Mouse (Mus musculus): ENCODE results near the gene Sgsm1. TPM values are rescaled to one million over a fixed set of nuclear protein-coding genes. Genes with fewer than 3 reads are reported as not detected.

Gene Sgsm1
- polyA plus RNA-seq, 1 experiment = 6.7 TPM

DNA sequence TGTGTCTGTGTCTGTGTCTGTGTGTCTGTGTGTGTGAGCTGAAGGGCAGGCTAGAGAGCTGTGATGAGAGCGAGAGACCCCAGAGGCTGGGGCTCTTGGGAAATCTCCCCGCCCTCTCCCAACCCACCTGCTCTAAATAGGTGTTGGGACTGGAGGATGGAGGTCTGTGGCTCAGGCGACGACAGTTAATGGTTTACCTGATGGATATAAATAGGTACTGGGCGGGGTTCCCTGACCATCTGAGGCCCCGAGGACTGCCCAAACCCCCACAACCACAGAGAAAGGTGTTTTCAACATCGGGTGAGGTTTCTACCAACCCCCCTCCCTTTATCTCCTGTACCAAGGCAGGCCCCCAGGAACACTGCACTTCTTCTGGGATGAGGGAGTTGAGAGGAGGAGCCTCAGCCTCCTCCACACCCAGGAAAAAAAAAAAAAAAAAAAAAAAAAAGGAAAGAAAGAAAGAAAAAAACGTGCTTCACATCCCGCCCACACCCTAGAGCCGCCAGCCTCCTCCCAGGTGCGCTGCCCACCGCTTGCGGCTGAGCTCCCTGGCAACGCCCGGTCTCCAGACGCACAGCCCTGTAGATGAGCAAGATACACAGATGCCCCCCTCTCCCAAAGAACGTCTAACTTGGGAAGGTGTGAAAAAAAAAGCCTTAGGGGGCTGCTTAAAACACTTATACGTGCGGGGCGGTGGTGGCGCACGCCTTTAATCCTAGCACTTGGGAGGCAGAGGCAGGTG is 10.3 kb downstream of the Sgsm1 start:
- Histone ChIP-seq H3K4me1 (ENCODE audit: control insufficient read depth, insufficient read depth, low read length) (no peaks in the 10 kb centered on the region), H3K4me3 (replicated peaks; ENCODE audit: extremely low read depth, low read depth, low read length) (no peak overlapping the region)
- TF ChIP-seq POLR2A (IDR thresholded peaks at IDR 0.05; ENCODE audit: borderline replicate concordance, extremely low read depth, low read depth, low read length) (no peak), CTCF (IDR thresholded peaks at IDR 0.05; ENCODE audit: insufficient read depth, low read length) (no peak)
- 62% methylated on average over 22 of the region's 22 CpGs for WGBS
- no peak for DNase-seq

DNA sequence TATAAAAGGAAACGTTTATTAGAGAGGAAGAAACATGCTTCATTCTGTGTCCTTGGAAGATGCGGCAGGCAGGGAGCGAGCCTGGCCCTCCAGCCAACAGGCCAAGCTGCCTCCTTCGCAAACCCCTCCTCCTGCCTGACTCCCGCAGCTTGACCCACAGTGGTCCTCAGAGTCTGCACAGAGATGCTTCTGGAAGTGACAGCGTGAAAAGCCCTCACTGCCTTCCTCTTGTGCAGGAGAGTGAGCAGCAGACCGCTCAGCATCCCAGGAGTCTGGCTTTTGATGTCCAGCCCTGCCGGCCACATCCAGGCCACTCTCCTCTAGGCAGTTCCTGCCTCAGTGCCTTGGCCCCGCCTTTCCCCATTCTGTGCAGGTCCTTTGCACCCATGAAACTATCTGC is 11.2 kb downstream of the Sgsm1 start:
- no peak for DNase-seq
- Histone ChIP-seq H3K4me3 (replicated peaks; ENCODE audit: extremely low read depth, low read depth, low read length) (no peak overlapping the region), H3K4me1 (ENCODE audit: control insufficient read depth, insufficient read depth, low read length) (no peaks in the 10 kb centered on the region)
- WGBS = 47% methylated on average over 9 of the region's 9 CpGs
- TF ChIP-seq CTCF (IDR thresholded peaks at IDR 0.05; ENCODE audit: insufficient read depth, low read length) (no peak), POLR2A (IDR thresholded peaks at IDR 0.05; ENCODE audit: borderline replicate concordance, extremely low read depth, low read depth, low read length) (no peak)

DNA sequence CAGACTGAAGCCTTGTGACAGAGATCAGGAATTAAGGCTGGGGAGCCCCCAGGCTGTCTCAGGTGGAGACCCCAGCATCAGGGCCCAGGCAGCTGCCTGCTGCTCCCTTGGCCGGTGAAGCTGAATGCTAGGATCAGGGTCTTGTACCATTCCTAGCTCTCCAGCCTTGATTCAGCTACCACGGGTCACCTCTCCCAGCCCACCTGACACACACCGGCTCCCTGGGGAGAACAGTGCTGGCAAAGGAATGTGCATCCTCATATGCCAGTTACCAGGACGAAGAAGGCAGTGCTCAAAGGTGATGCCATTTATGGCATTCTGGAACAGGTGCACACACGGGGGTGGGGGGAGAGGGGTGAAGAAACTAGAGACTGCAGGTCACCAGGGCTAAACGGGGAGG is 11.8 kb downstream of the Sgsm1 start:
- DNase-seq = no peak
- Histone ChIP-seq H3K4me1 (ENCODE audit: control insufficient read depth, insufficient read depth, low read length) (no peaks in the 10 kb centered on the region), H3K4me3 (replicated peaks; ENCODE audit: extremely low read depth, low read depth, low read length) (no peak overlapping the region)
- no peak for TF ChIP-seq POLR2A (IDR thresholded peaks at IDR 0.05; ENCODE audit: borderline replicate concordance, extremely low read depth, low read depth, low read length)
- no peak for TF ChIP-seq CTCF (IDR thresholded peaks at IDR 0.05; ENCODE audit: insufficient read depth, low read length)
- 67% methylated on average over 6 of the region's 6 CpGs for WGBS

DNA sequence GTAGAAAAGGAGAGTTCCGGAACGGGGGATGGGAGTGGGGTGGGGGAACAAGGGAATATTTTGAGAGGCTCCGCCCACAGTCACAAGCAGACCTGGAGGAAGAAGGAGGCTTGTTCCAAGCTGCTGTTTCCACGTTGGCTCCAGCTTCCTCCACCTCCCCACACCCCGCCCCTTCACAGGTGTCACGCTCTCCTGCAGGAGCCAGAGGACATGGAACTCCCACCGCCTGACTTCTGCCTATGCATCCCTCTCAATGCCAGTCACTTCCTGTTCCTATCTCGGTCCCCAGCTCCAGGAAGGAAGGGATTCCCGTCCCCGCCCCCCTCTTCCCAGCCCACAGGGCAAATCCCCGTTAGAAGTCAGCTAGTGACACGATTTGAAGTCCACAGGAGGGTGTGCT is 12.5 kb downstream of the Sgsm1 start:
- WGBS = 19% methylated on average over 12 of the region's 12 CpGs
- no peak for DNase-seq
- Histone ChIP-seq H3K4me3 (replicated peaks; ENCODE audit: extremely low read depth, low read depth, low read length) (no peak overlapping the region), H3K4me1 (ENCODE audit: control insufficient read depth, insufficient read depth, low read length) (no peaks in the 10 kb centered on the region)
- TF ChIP-seq POLR2A (IDR thresholded peaks at IDR 0.05; ENCODE audit: borderline replicate concordance, extremely low read depth, low read depth, low read length) (no peak), CTCF (IDR thresholded peaks at IDR 0.05; ENCODE audit: insufficient read depth, low read length) (no peak)

DNA sequence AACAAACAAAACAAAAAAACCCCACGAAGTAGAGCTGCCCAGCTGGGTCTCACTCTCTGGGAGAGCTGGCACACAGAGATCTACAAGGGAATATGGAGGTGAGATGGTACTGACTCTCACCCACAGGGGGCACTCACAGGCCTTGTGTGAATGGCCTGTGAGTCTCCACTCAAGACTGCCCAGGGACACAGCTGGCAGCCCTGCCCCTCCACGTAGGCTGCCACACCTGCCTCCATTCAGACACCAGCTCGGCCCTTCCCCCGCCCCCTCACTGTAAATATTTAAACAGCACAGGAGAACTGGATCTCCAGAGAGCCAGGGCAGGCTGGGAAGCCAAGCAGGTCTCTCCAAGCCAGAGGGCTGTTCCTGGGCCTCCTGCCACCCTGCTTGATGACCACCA is 14.8 kb downstream of the Sgsm1 start:
- DNase-seq = peak; percentile 59
- Histone ChIP-seq H3K4me1 (ENCODE audit: control insufficient read depth, insufficient read depth, low read length) (no peaks in the 10 kb centered on the region), H3K4me3 (replicated peaks; ENCODE audit: extremely low read depth, low read depth, low read length) (no peak overlapping the region)
- no peak for TF ChIP-seq POLR2A (IDR thresholded peaks at IDR 0.05; ENCODE audit: borderline replicate concordance, extremely low read depth, low read depth, low read length)
- peak; percentile 53 for TF ChIP-seq CTCF (IDR thresholded peaks at IDR 0.05; ENCODE audit: insufficient read depth, low read length)
- 12% methylated on average over 4 of the region's 4 CpGs for WGBS

DNA sequence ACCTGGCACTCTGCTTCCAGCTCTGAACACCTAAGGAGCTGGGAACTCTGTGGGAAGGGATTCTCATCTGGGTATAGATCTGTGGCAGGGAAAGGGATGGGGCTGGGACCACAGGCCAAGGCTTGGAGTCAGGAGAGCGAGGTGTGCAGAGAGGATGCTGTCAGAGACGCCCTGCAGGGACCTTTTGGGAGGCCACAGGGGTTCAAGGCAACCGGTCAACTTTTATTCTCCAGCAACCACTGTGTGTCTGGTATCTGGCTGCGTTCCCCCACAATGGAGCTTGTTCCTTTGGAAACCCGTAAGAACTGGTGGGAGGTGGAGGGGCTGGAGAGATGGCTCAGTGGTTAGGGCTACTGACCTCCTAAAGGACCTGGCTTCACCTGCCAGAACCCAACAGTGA is 16.0 kb downstream of the Sgsm1 start:
- WGBS = 89% methylated on average over 5 of the region's 5 CpGs
- H3K4me1 ChIP-seq (ENCODE audit: control insufficient read depth, insufficient read depth, low read length) = no peaks in the 10 kb centered on the region
- H3K4me3 ChIP-seq (replicated peaks; ENCODE audit: extremely low read depth, low read depth, low read length) = no peak overlapping the region
- TF ChIP-seq CTCF (IDR thresholded peaks at IDR 0.05; ENCODE audit: insufficient read depth, low read length) (no peak), POLR2A (IDR thresholded peaks at IDR 0.05; ENCODE audit: borderline replicate concordance, extremely low read depth, low read depth, low read length) (no peak)
- no peak for DNase-seq

DNA sequence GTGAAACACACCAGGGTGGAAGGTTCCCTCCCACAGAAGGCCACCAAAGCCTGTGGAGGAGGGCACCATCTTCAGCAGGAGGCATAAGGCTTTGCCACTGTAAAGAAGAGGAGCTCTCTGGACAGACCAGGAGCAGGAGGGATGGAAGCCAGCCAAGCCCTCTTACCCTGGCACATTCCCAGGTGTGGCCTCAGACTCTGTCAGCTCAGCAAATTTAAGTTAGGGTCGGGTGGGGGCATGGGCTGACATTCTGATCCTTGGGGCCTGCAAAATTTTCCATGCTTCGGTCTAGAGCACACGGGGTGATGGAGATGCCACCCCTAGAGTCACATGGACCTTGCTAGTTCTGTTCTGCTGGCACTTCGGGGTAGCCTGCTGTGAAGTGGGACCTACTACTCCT is 17.1 kb downstream of the Sgsm1 start:
- no peak for DNase-seq
- Histone ChIP-seq H3K4me3 (replicated peaks; ENCODE audit: extremely low read depth, low read depth, low read length) (no peak overlapping the region), H3K4me1 (ENCODE audit: control insufficient read depth, insufficient read depth, low read length) (no peaks in the 10 kb centered on the region)
- WGBS = 67% methylated on average over 4 of the region's 4 CpGs
- TF ChIP-seq POLR2A (IDR thresholded peaks at IDR 0.05; ENCODE audit: borderline replicate concordance, extremely low read depth, low read depth, low read length) = no peak
- TF ChIP-seq CTCF (IDR thresholded peaks at IDR 0.05; ENCODE audit: insufficient read depth, low read length) = no peak

DNA sequence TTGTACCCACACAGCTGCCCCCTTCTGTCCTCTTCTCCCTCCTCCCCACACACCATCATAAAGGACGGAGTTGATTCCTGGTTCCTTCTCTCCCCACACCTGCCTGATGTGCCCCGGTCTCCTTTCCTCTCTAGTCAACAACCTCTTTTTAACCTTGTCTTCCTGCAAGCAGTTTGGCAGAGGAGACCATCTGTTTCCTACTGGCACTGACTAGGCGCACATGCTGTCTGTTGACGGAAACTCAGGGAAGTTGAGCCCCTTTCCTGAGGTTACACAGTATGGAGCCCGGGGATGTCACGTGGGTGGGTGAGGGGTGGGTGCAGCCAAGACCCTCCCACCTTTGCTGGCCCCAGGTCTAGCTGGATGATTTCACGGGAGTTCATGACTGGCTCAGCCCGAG is 17.8 kb downstream of the Sgsm1 start:
- TF ChIP-seq POLR2A (IDR thresholded peaks at IDR 0.05; ENCODE audit: borderline replicate concordance, extremely low read depth, low read depth, low read length) (no peak), CTCF (IDR thresholded peaks at IDR 0.05; ENCODE audit: insufficient read depth, low read length) (no peak)
- 27% methylated on average over 8 of the region's 8 CpGs for WGBS

DNA sequence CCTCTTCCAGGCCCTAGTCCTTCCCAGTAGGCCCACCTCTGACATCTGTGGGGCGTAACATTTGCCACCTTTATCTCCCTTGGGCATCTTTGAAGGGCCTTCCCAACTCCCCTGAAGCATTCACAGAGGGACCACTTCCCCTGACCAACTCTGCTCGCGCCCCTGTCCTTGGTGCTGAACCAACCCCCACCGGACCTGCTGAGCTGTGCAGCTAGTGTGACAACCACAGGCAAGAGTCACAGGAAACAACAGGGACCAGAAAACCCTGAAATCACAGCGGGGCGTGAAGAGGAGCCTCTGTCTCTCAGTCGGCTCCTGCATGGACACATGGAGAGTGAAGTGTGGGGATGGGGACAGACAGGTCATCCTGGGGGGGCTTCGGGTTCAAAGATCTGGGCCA is 18.4 kb downstream of the Sgsm1 start:
- H3K4me3 ChIP-seq (replicated peaks; ENCODE audit: extremely low read depth, low read depth, low read length) = no peak overlapping the region
- no peak for TF ChIP-seq CTCF (IDR thresholded peaks at IDR 0.05; ENCODE audit: insufficient read depth, low read length)
- TF ChIP-seq POLR2A (IDR thresholded peaks at IDR 0.05; ENCODE audit: borderline replicate concordance, extremely low read depth, low read depth, low read length) = no peak
- no peak for DNase-seq
- WGBS = 12% methylated on average over 8 of the region's 8 CpGs
- no peaks in the 10 kb centered on the region for H3K4me1 ChIP-seq (ENCODE audit: control insufficient read depth, insufficient read depth, low read length)

More for the DNA sequence above, 17.8 kb downstream of the Sgsm1 start:
- no peak overlapping the region for H3K4me3 ChIP-seq (replicated peaks; ENCODE audit: extremely low read depth, low read depth, low read length)
- H3K4me1 ChIP-seq (ENCODE audit: control insufficient read depth, insufficient read depth, low read length) = no peaks in the 10 kb centered on the region
- no peak for DNase-seq

DNA sequence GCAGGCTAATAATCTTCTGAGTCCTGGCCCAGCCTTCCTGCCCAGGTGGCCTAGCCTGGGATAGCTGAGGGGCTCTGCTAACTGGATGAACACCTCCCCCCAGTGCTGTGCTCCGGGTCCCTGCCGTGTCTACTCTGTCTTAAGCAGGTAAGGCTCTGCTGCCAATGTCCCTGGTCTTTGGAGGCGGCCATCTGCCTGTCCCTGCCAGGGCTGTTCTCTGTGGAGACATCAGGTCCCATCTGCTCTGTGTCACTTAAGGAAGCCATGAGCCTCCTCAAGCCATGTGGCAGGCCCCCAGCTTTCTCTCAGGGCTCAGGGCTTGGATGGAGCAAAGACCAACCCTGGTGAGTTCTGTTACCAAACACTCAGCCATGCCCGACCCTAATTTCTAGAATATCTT is 19.5 kb downstream of the Sgsm1 start:
- no peak for DNase-seq
- TF ChIP-seq CTCF (IDR thresholded peaks at IDR 0.05; ENCODE audit: insufficient read depth, low read length) = no peak
- no peak for TF ChIP-seq POLR2A (IDR thresholded peaks at IDR 0.05; ENCODE audit: borderline replicate concordance, extremely low read depth, low read depth, low read length)
- Histone ChIP-seq H3K4me1 (ENCODE audit: control insufficient read depth, insufficient read depth, low read length) (no peaks in the 10 kb centered on the region), H3K4me3 (replicated peaks; ENCODE audit: extremely low read depth, low read depth, low read length) (no peak overlapping the region)
- 94% methylated on average over 4 of the region's 4 CpGs for WGBS
